Mouse (Mus musculus) CH12.LX (cell line): ENCODE results near the gene G530012D18Rik. TPM values are rescaled to one million over a fixed set of nuclear protein-coding genes. Genes with fewer than 3 reads are reported as not detected.
A peak's percentile ranks its signal among the peaks of the same experiment; 100 is the strongest.
"Not testable (repeated sequence)": the region's sequence is repeated elsewhere in the genome, so short reads cannot be mapped to it uniquely, and the experiment has no call there.

Source experiments
- DNase-seq: peaks from one replicate; pipeline ENCODE4 v3.0.0-alpha.2; 2013; ENCODE audit errors: extremely low read depth
- H3K27ac ChIP-seq: 2 replicates; pipeline ENCODE4 v1.5.1; 2012; ENCODE audit warnings: low read depth, mild to moderate bottlenecking, control low read depth, moderate library complexity; ENCODE audit not compliant: insufficient read depth
- H3K27me3 ChIP-seq: replicated peaks from 2 replicates; pipeline ENCODE3; 2012; ENCODE audit warnings: inconsistent platforms
- H3K36me3 ChIP-seq, 2 experiments: replicated peaks in 1 of 2; 2 replicates each; pipeline versions ENCODE3 to v1.6.1; 2012; ENCODE audit warnings: inconsistent platforms in 1 of 2, low read length in 1 of 2, mild to moderate bottlenecking in 1 of 2, mixed read lengths in 1 of 2, moderate library complexity in 1 of 2; ENCODE audit not compliant: control insufficient read depth in 1 of 2, insufficient read depth in 1 of 2
- H3K4me1 ChIP-seq, 2 experiments: 2 replicates each; pipeline ENCODE4 v1.6.1; 2012; ENCODE audit warnings: inconsistent platforms in 1 of 2, moderate library complexity in 1 of 2; ENCODE audit not compliant: insufficient read depth in 2 of 2, control insufficient read depth in 1 of 2
- H3K4me2 ChIP-seq: 2 replicates; pipeline ENCODE4 v1.6.1; 2012; ENCODE audit warnings: low read depth, mild to moderate bottlenecking, control low read depth; ENCODE audit not compliant: poor library complexity, insufficient read depth, severe bottlenecking
- H3K4me3 ChIP-seq, 3 experiments: fragments of 150-350 bp in 1 of 3; sonication (generic) in 1 of 3; replicated peaks in 1 of 3; 2 replicates each; pipeline versions ENCODE3 to v1.5.1; 2011 to 2012; ENCODE audit warnings: low read depth in 2 of 3, low read length in 2 of 3, mild to moderate bottlenecking in 2 of 3, moderate library complexity in 2 of 3, control low read depth in 1 of 3, improper control_type of control experiment in 1 of 3, inconsistent platforms in 1 of 3, mixed read lengths in 1 of 3; ENCODE audit not compliant: poor library complexity in 1 of 3
- H3K79me2 ChIP-seq: replicated peaks from 2 replicates; pipeline ENCODE4 v1.6.1; 2012; ENCODE audit warnings: mild to moderate bottlenecking, moderate library complexity; ENCODE audit not compliant: control insufficient read depth, poor library complexity, insufficient read depth, severe bottlenecking; ENCODE audit errors: extremely low read depth
- H3K9ac ChIP-seq: 2 replicates; pipeline ENCODE4 v1.6.1; 2012; ENCODE audit warnings: low read depth, mild to moderate bottlenecking, control low read depth, moderate library complexity; ENCODE audit not compliant: insufficient read depth
- H3K9me3 ChIP-seq: replicated peaks from 2 replicates; pipeline ENCODE3; 2012; ENCODE audit warnings: low read length, inconsistent platforms, mixed read lengths
- TCF12 ChIP-seq: IDR thresholded peaks from 2 replicates; pipeline ENCODE4 v1.6.1; 2014; ENCODE audit warnings: low read depth, mild to moderate bottlenecking, inconsistent platforms, low read length, improper control_type of control experiment
- dilution Hi-C: fragments of 300-500 bp; cut with MboI; formaldehyde crosslinking; loops from 2 replicates; pipeline ENCODE4 v1.14.3; 2020; ENCODE audit warnings: low sequenced_read_pairs; ENCODE audit not compliant: extremely low pct_unique_long_range_greater_than_20kb, extremely low pct_ligation_motif_present
- in situ Hi-C: fragments of 300-500 bp; cut with MboI; formaldehyde crosslinking; loops from 3 replicates; pipeline ENCODE4 v1.14.3; 2019; ENCODE audit warnings: low sequenced_read_pairs, low pct_ligation_motif_present, low pct_unique_long_range_greater_than_20kb, mixed read lengths
- polyA plus RNA-seq: library from polyadenylated mRNA; unstranded; fragments of >175 nt; gene quantifications from 2 replicates; pipeline ENCODE4 v1.2.1, GENCODE M21; 2012; ENCODE audit warnings: low read depth; ENCODE audit not compliant: insufficient read length
- total RNA-seq, 2 experiments: library from RNA; depleted of rRNA; stranded (reverse); fragments of 300-350 nt in 1 of 2; fragments of >200 nt in 1 of 2; gene quantifications; 2 replicates each; pipeline ENCODE4 v1.2.3; 2012 to 2014

Gene G530012D18Rik
- total and polyA plus RNA-seq, 3 experiments, result 9.1 to 69.3 TPM; not detected in 1

- H3K36me3 ChIP-seq, H3K9me3 ChIP-seq, H3K27ac ChIP-seq, H3K9ac ChIP-seq, H3K27me3 ChIP-seq, dilution Hi-C loops, in situ Hi-C loops, H3K79me2 ChIP-seq, H3K4me1 ChIP-seq, DNase-seq: not testable (repeated sequence)
- Histone ChIP-seq H3K4me3 (peak overlapping the region in 1 of 3 experiments; percentile 27), H3K4me2 (peak overlapping the region; percentile 6; the same call in 1 of the 2 replicates)
- peak; percentile 38; the same call in 1 of the 2 replicates for TF ChIP-seq TCF12
These were observed 29.0 kb upstream of the G530012D18Rik start for GRCm38 (mm10) chr1:85546442-85546841.

GRCm38 (mm10) chr1:85555261-85555660 is 20.2 kb upstream of the G530012D18Rik start:
- dilution Hi-C loops, H3K9ac ChIP-seq, H3K27ac ChIP-seq, H3K4me1 ChIP-seq, DNase-seq, H3K9me3 ChIP-seq, H3K27me3 ChIP-seq, H3K4me2 ChIP-seq, H3K36me3 ChIP-seq, in situ Hi-C loops, H3K4me3 ChIP-seq, H3K79me2 ChIP-seq: not testable (repeated sequence)

DNA sequence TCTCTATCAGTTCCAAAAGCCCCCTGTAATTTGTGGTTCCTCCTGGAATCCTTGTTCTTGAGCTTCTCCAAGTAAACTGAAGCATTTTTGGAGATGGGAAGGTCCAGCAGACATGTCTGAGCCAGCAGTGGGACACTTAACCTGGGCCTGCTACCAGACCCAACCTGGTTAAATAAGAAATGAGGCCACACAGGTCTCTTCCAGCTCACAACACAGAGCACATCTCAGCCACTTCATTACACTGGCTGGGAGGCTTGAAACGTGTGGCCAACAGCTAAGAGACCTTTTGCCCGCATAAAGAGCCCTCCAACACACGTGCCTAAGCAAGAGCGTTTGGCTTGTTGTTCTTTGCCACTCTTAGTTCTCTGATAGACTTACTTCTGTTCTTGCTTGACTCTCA is 1.9 kb upstream of the G530012D18Rik start:
- H3K4me3 ChIP-seq, H3K79me2 ChIP-seq, H3K36me3 ChIP-seq, in situ Hi-C loops, H3K4me2 ChIP-seq, H3K27me3 ChIP-seq, H3K9me3 ChIP-seq, H3K4me1 ChIP-seq, dilution Hi-C loops, H3K9ac ChIP-seq, H3K27ac ChIP-seq: not testable (repeated sequence)
- peak; percentile 17 for DNase-seq

GRCm38 (mm10) chr1:85578372-85579010 is 3.0 kb downstream of the G530012D18Rik start:
- H3K27ac ChIP-seq, H3K36me3 ChIP-seq, in situ Hi-C loops, H3K9ac ChIP-seq, H3K4me1 ChIP-seq, H3K9me3 ChIP-seq, H3K4me2 ChIP-seq, H3K79me2 ChIP-seq, H3K4me3 ChIP-seq, dilution Hi-C loops, DNase-seq, H3K27me3 ChIP-seq: not testable (repeated sequence)

DNA sequence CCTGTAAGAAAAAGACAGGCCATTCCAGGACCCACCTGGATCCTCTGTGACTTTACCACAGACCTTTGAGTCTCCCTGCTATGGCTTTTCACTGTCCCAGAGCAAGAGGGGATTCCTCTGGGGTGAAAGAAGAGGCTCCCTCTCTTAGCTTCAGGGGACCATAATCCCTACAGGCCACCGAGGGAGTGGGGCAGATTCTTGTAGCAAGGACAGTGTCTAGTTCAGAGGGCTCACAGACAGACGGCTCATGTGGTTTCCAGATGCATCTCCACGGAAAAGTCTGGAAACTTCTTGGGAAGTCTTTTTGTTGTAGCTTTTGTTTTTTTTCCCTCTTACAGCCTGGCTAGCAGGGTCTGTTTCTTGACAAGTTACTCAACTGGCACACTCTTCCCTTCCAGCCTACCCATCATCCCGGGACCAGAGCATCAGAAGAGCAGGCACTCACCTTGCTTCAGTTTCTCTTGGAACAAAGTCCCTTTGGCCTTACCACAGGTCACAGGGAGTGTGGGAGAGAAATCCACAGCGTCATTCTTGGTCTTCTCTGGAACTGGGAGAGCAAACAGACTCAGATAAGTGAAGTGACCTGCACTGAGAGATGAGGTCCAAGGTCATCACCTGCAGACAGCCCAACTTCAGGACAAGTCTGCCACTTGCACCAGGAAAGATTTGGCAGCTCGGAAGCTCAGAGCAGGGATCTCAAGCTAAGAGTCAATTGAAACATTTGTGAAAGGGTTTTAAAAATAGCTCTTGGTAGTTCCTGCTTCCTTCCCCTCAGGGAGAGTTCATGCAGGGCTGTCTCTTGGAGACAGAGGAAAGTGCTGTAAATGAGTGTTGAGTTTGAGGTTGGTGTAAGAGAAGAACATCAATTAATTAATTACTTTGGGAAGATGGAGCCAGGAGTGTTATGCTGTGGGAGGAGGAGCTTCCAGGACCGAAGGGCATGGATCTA is 4.0 kb downstream of the G530012D18Rik start:
- H3K79me2 ChIP-seq, H3K36me3 ChIP-seq, H3K4me1 ChIP-seq, H3K27me3 ChIP-seq, dilution Hi-C loops, in situ Hi-C loops, H3K4me2 ChIP-seq, H3K9ac ChIP-seq, H3K9me3 ChIP-seq, H3K27ac ChIP-seq, DNase-seq, H3K4me3 ChIP-seq: not testable (repeated sequence)

- H3K79me2 ChIP-seq, DNase-seq, H3K4me1 ChIP-seq, in situ Hi-C loops, H3K36me3 ChIP-seq, H3K9ac ChIP-seq, H3K27me3 ChIP-seq, H3K4me3 ChIP-seq, H3K9me3 ChIP-seq, dilution Hi-C loops, H3K27ac ChIP-seq, H3K4me2 ChIP-seq: not testable (repeated sequence)
These were observed 4.7 kb downstream of the G530012D18Rik start for GRCm38 (mm10) chr1:85580148-85580534.
